Mouse (Mus musculus) right cerebral cortex, postnatal 25 days (tissue): ENCODE results near the gene Sox18.

Experiments
- DNase-seq: peaks from one replicate; pipeline ENCODE4 v3.0.0; 2022

Gene Sox18

DNA sequence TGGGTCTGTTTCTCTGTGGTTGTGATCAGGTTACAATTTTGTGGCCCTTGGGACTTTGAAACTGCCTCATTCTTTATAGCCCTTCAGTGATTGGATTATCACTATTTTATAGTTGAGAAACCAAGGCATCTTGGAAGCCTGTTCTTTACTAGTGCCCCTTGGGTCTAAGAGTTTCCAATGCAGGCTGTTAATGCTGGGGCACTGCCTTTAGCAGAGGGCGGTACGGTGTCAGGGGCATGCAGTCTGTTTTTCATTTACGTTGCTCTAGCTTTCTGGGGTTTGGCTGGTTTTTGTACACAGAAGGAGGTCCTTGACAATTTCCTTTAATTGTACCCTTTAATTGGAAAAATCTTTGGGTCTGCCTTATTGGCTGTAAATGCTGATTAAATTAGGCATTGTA lies 25.8 kb downstream of the Sox18 start:
- DNase-seq = no peak

DNA sequence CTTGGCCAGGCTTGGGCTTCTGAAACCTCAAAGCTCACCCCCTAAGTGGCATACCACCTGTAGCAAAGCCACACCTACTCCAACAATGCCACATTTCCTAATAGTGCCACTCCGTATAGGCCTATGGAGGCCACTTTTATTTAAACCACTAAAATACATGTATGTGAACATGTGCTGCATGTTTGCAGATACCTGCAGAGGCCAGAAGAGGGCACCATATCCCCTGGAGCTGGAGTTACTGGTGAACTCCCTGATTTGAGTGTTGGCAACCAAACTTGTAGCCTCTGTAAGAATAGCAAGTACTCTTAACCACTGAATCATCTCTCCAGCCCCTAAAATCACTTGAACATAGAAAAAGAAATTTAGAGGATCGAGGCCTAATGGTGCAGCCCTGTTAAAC lies 27.1 kb downstream of the Sox18 start:
- DNase-seq = no peak

DNA sequence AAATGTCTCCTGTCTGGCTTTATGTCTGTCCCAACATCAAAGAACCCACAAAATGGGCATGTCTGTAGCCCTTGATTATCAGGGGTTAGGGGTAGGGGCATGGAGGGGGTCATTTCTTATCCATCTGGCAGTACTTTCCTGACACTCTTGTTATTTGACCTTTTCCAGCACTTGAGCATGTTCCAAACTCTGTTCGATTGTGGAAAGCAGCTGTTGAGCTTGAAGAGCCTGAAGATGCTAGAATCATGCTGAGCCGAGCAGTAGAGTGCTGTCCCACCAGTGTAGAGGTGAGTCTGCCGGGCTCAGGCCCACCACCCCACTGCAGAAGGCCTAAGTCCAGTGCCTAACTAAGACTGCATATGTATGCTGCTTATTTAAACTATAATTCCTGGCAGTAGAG lies 35.6 kb downstream of the Sox18 start:
- DNase-seq = no peak

DNA sequence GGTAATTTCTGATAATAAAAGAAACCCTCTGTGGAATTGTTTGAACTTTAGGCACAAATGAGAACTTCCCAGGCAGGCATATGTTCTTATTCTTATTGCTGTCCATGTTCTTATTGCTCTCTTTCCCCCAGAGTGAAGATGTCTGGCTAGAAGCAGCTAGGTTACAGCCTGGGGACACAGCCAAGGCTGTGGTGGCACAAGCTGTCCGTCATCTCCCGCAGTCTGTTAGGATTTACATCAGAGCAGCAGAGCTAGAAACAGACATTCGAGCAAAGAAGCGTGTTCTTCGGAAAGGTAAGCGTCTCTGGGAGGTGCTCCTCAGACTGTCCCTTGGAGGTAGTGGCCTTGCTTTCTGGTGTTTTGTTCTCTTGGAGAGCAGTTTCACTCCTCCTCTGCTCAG lies 38.8 kb downstream of the Sox18 start:
- DNase-seq = no peak

DNA sequence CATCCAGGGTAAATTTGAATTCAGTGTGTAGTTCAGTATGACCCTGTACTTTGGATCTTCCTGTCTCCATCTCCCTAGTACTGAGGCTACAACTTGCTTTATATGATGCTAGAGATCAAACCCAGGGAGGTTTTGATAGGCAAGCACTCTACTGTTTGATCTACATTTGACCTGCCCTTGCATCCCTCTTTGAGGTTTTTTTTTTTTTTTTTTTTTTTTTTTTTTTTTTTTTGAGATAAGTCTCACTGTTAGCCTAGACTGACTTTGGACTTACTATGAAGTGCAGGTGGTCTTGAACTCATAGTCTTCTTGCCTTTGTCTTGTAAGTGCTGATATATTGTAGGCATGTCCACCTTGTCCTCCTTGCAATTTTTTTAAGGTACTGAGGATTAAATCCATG lies 43.0 kb downstream of the Sox18 start:
- DNase-seq = no peak

DNA sequence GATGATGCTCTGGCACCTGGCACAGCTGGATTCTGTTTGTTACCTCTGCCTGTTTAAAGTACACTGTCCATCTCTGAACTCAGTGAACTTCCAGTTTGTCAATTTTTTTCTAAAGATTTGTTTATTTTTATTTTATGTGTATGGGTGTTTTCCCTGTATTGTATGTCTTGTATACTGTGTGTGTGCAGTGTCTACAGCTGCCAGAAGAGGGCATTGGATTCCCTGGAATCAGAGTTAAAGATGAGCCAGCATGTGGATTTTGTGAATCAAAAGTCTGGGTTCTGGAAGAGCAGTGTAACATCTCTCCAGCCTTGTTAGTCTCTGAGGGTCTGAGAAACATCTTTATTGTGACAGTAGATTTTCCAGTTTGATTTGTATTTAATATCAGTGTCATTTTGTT lies 48.0 kb downstream of the Sox18 start:
- no peak for DNase-seq
